Mouse (Mus musculus) gastrocnemius, adult 18-20 months (tissue): ENCODE results near the gene Kifc3. TPM values are rescaled to one million over a fixed set of nuclear protein-coding genes. Genes with fewer than 3 reads are reported as not detected.
"Not testable (repeated sequence)": the region's sequence is repeated elsewhere in the genome, so short reads cannot be mapped to it uniquely, and the experiment has no call there.

Experiments used
- DNase-seq: peaks from one replicate; pipeline ENCODE4 v3.0.0; 2021; ENCODE audit warnings: low spot score
- total RNA-seq, 2 experiments: library from RNA; stranded (reverse); gene quantifications; 2 replicates each; pipeline ENCODE4 v1.2.3; 2021

Gene Kifc3
- total RNA-seq, 2 experiments from 2014 or later, result 8.7 to 14.5 TPM

DNA sequence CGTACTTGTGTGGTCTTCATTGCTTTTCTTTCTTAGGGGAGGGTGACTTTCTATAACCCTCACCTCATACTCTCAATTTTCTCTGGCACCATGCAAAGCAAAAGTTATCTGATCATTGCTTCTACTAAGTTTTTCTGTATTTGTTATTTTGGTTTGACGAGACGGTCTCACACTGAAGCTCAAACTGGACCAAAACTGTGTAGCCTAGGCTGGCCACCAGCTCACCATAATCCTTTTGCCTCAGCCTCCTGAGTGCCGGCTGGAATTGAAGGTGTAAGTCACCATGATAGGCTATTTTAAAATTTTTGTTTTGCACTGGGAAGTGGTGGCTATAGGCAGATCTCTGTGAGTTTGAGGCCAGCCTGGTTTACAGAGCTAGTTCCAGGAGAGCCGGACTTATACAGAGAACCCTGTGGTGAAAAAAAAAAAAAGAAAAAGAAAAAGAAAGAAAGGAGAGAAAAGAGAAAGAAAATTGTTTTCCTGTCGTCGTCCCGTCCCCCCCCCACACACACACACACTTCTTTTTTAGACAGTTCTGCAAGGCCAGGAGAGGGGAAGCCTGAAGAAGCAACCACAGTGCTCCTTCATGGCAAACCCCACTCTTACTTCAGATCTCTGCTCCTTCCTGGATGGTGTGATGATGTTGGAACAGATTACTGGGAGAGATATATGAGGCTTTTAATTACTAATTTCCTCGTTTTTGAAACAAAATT is 870 bp upstream of the Kifc3 start:
- no peak for DNase-seq

- no peak for DNase-seq
Observed at GRCm38 (mm10) chr8:95202056-95202570, 499 bp downstream of the Kifc3 start.

- no peak for DNase-seq
Observed at GRCm38 (mm10) chr8:95201491-95201890, 1.1 kb downstream of the Kifc3 start.

DNA sequence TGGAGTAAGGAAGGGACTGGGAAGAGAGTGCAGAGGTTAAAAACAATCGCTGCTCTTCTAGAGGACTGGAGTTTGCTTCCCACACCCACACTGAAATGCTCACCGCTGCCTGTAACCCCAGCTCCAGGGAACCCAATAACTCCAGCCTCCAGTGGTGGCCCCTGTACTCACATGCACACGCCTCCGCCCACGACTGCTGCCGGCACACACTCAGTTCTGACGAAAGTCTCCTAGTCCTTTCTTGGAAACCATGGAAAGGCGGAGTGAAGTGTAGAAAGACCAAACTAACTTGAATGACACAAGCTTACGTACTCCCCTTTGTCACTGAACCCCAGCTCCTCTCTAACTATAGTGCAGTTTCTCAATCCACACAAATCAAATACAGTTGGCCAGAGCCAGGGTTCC is 2.6 kb downstream of the Kifc3 start:
- no peak for DNase-seq

- no peak for DNase-seq
Observed at GRCm38 (mm10) chr8:95195728-95196127, 6.9 kb downstream of the Kifc3 start.

DNA sequence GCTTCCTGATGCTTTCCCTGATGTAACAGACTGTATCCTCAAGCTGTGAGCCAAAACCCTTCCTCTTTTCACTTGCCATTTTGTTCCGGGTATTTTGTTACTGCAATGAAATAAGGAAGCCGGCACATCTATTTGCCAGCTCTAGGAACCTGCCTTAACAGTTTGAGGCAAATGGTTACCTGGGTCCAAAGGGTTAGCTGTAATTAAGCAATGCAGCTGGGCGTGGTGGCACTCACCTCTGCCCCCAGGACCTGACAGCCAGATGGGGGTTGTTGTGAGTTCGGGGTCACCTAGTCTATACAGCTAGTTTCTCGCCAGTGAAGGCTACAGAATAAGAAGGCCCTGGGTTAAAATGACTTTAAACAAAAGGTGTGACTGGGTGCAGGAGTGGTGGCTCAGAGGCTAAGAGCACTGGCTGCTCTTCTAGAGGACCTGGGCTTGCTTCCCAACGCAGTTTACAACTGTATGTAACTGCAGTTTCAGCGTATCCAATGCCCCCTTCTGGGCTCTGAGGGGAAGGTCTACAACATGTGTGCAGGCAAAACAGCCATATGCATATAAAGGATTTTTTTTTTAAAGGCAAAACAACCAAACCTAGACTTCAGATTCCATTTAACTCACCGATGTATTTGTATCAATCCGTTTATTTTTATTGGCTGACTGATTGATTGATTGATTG is 11.0 kb downstream of the Kifc3 start:
- DNase-seq, result no peak

DNA sequence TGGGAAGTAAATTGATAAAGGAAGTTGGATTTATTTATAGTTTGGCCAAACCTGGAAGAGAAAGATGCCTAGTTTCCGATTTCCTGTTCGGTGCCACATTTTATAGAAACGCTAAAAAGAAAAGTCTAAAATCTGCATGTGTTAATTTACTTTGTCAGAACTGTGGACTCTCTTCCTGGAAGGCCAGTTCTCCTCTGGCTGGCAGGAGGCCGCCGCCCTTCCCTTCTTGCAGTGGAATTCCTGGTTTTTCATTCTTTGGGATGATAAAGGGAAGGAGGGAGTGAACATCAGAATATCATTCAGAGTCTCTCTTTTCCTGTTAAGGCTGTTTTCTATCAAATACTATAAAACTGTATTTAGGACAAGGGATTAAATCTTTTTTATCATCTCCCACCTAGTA is 15.0 kb downstream of the Kifc3 start:
- DNase-seq, result no peak

GRCm38 (mm10) chr8:95185891-95186513 is 16.6 kb downstream of the Kifc3 start:
- DNase-seq, result no peak

DNA sequence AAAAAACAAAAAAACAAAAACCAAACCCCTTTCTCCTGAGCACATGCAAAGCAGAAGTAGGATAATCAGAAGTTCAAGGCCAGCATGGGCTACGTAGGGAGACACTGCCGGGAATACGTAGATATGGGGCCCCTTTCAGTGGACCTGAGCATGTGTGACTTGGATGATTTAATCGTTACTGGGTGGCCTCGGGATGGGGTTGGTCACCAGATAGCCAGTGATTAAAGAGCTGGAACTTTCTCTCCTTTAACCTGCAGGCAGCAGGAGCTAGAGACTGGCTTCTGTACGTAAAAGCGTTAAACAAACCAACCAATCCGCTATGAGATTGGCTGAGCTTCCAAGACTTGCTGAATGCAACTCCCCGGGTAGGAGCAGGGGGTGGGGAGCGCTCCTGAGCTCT is 17.5 kb downstream of the Kifc3 start:
- no peak for DNase-seq

- no peak for DNase-seq
Observed at GRCm38 (mm10) chr8:95184171-95184570, 18.4 kb downstream of the Kifc3 start.

DNA sequence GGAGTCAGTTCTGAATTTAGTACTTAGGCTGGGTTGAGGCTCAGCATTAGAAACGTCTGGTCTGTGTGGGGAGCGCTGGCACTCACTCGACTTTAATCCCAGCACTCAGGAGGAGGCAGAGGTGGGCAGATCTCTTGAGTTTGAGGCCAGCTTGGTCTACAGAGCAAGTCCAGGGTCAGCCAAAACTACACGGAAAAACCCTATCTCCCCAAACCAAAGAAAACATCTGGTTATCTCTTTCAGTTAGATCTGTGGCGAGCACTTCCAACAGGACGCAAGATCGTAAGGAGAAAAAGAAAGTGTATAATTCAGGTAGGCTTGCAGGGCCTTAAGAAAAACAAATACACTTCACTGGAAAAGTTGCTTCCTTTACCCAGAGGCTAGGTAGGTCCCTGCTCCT is 20.8 kb downstream of the Kifc3 start:
- DNase-seq, result no peak

DNA sequence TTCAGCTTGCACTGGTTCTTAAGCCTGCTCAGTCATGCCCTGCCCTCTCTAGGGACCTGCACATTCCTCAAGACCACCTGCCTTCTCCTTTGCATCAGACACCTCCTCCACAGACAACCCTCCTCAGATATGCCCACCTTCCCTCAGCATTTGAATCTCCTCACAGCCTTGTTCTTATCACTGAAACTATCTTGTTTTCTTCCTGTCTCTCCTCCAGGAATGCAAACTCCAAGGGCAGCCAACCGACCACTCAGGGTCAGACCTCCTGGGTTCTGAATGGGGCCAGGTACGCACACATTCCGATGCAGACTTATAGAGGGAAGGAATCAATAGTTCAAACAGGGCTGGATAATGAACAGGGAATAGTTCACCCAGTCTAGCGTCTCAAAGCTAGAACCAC is 24.4 kb downstream of the Kifc3 start:
- DNase-seq, result no peak

- no peak for DNase-seq
Observed at GRCm38 (mm10) chr8:95176985-95177384, 25.6 kb downstream of the Kifc3 start.

DNA sequence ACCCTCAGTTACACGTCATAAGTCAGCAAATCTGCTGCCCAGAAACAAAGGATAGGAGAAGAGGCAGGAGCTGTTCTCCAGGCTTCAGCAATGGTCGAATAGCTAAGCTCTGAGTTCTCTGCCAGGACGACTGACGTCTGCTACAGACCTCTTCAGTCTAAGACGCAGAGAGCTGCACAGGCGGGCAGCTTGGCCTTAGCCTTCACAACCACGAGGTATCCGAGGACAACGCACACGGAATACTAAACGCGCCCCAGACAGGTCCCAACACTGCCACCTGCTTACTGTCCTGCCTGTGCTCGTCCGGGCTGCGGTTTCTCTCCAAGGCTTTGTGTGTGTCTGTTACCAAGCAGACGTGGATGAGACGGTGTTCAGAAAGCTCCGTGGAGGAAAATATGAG is 26.8 kb downstream of the Kifc3 start:
- DNase-seq, result no peak

DNA sequence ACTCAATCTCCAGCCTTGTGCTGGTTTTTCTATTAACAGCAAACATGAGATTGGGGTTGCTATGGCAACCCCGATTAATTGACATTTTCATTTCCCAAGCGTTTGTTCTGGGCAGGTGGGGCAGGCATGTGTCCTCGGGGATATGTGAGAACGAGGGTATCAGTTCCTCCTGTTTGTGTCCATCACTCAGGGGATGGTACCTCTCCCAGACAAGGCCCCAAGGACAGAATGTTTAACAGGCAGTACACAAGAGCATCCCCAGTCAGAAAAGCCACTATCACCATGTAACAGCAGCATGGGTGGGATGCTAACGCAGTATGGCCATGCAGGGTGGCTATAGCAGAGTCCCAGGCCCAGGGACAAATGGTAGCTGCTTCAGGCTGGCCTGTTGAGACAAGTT is 27.3 kb downstream of the Kifc3 start:
- DNase-seq, result no peak

- DNase-seq, result no peak
Observed at GRCm38 (mm10) chr8:95172433-95172832, 30.2 kb downstream of the Kifc3 start.

GRCm38 (mm10) chr8:95167726-95168125 is 34.9 kb downstream of the Kifc3 start:
- DNase-seq, result peak; percentile 33

GRCm38 (mm10) chr8:95166400-95166799 is 36.2 kb downstream of the Kifc3 start:
- peak; percentile 12 for DNase-seq

GRCm38 (mm10) chr8:95165923-95166322 is 36.7 kb downstream of the Kifc3 start:
- DNase-seq, result peak; percentile 92

- DNase-seq, result no peak
Observed at GRCm38 (mm10) chr8:95164469-95164868, 38.1 kb downstream of the Kifc3 start.

- not testable (repeated sequence) for DNase-seq
Observed at GRCm38 (mm10) chr8:95163969-95164368, 38.6 kb downstream of the Kifc3 start.

GRCm38 (mm10) chr8:95162785-95163184 is 39.8 kb downstream of the Kifc3 start:
- DNase-seq, result no peak

GRCm38 (mm10) chr8:95159344-95159743 is 43.3 kb downstream of the Kifc3 start:
- DNase-seq, result no peak
